Mouse (Mus musculus) neural tube, embryonic 15.5 days (tissue): ENCODE results near the gene Hoxa3. TPM values are rescaled to one million over a fixed set of nuclear protein-coding genes. Genes with fewer than 3 reads are reported as not detected.

Experiments
- ATAC-seq: fragments of 200-750 bp; cut with Nextera tagmentation; 2 replicates; pipeline ENCODE4 v1.8.0; 2017; ENCODE audit warnings: mild to moderate bottlenecking, moderate TSS enrichment, moderate library complexity; ENCODE audit not compliant: low FRiP score
- H3K27ac ChIP-seq: fragments of 300-500 bp; sonication (generic); replicated peaks from 2 replicates; pipeline ENCODE4 v1.5.1; 2015; ENCODE audit warnings: mild to moderate bottlenecking, inconsistent platforms
- H3K27me3 ChIP-seq: fragments of 300-500 bp; sonication (generic); replicated peaks from 2 replicates; pipeline ENCODE4 v1.6.1; 2015; ENCODE audit warnings: inconsistent platforms
- H3K36me3 ChIP-seq: fragments of 300-500 bp; sonication (generic); 2 replicates; pipeline ENCODE4 v1.6.1; 2015; ENCODE audit warnings: inconsistent platforms
- H3K4me1 ChIP-seq: fragments of 300-500 bp; sonication (generic); 2 replicates; pipeline ENCODE4 v1.6.1; 2015; ENCODE audit warnings: inconsistent platforms
- H3K4me2 ChIP-seq: fragments of 300-500 bp; sonication (generic); 2 replicates; pipeline ENCODE4 v1.6.1; 2015; ENCODE audit warnings: inconsistent platforms, mild to moderate bottlenecking, moderate library complexity
- H3K4me3 ChIP-seq: fragments of 300-500 bp; sonication (generic); replicated peaks from 2 replicates; pipeline ENCODE4 v1.5.1; 2015; ENCODE audit warnings: mild to moderate bottlenecking, inconsistent platforms
- H3K9ac ChIP-seq: fragments of 300-500 bp; sonication (generic); replicated peaks from 2 replicates; pipeline ENCODE4 v1.6.1; 2015; ENCODE audit warnings: mild to moderate bottlenecking, inconsistent platforms
- H3K9me3 ChIP-seq: fragments of 300-500 bp; sonication (generic); replicated peaks from 2 replicates; pipeline ENCODE4 v1.6.1; 2016; ENCODE audit warnings: inconsistent platforms
- WGBS: fragments of 180-500 bp; shearing (Covaris S2); methylation state at CpG from one replicate; pipeline ENCODE4 v1.1.7; 2015; ENCODE audit warnings: mixed read lengths; 5-methylcytosine and 5-hydroxymethylcytosine counted together
- polyA plus RNA-seq: library from polyadenylated mRNA; unstranded; fragments of >200 nt; fragmentation: Nextera tagmentation; extraction: Ambion mirVana; gene quantifications from 2 replicates; pipeline ENCODE4 v1.2.1, GENCODE M21; 2015

Gene Hoxa3
- polyA plus RNA-seq, 1 experiment from 2014 or later = 14.6 TPM

- Histone ChIP-seq H3K27me3 (no peaks in the 10 kb centered on the region), H3K9me3 (no peaks in the 10 kb centered on the region), H3K36me3 (peaks cover 3% of the 10 kb centered on the region; the same call in 1 of the 2 replicates), H3K9ac (0 out of 2 replicates have a peak overlapping the region, but pooled peaks have one; percentile 20), H3K4me2 (peak overlapping the region; percentile 32), H3K4me3 (no peak overlapping the region), H3K4me1 (peaks cover 77% of the 10 kb centered on the region), H3K27ac (peak overlapping the region; percentile 68)
- no peak for ATAC-seq
- WGBS = 19% methylated on average over 9 of the region's 9 CpGs
Measured at GRCm38 (mm10) chr6:52196811-52197210, 16.3 kb downstream of the Hoxa3 start.

GRCm38 (mm10) chr6:52194690-52195089 is 18.4 kb downstream of the Hoxa3 start:
- 19% methylated on average over 10 of the region's 10 CpGs for WGBS
- no peak overlapping the region for H3K9ac ChIP-seq
- H3K4me1 ChIP-seq = peaks cover 73% of the 10 kb centered on the region
- ATAC-seq = no peak
- H3K9me3 ChIP-seq = no peaks in the 10 kb centered on the region
- peaks cover 4% of the 10 kb centered on the region; the same call in 1 of the 2 replicates for H3K36me3 ChIP-seq
- H3K27me3 ChIP-seq = no peaks in the 10 kb centered on the region
- peak overlapping the region; percentile 63 for H3K27ac ChIP-seq
- no peak overlapping the region for H3K4me3 ChIP-seq
- peak overlapping the region; percentile 21 for H3K4me2 ChIP-seq

- Histone ChIP-seq H3K9me3 (no peaks in the 10 kb centered on the region), H3K27me3 (no peaks in the 10 kb centered on the region), H3K4me1 (peaks cover 84% of the 10 kb centered on the region), H3K4me3 (peak overlapping the region; percentile 59), H3K36me3 (peaks cover 4% of the 10 kb centered on the region; the same call in 1 of the 2 replicates), H3K27ac (peak overlapping the region; percentile 83), H3K9ac (peak overlapping the region; percentile 47), H3K4me2 (peak overlapping the region; percentile 97)
- ATAC-seq = peak; percentile 87
- WGBS = under 1% methylated on average over 36 of the region's 55 CpGs
Measured at GRCm38 (mm10) chr6:52191860-52192550, 21.1 kb downstream of the Hoxa3 start.

GRCm38 (mm10) chr6:52190906-52191810 is 22.0 kb downstream of the Hoxa3 start, which contains the start of gene Hoxa4:
Gene Hoxa4, minus strand, starts transcription at chr6:52191753.
- no peaks in the 10 kb centered on the region for H3K9me3 ChIP-seq
- H3K4me2 ChIP-seq = peak within 1 kb of the TSS; percentile 97
- H3K27me3 ChIP-seq = no peaks in the 10 kb centered on the region
- peak within 1 kb of the TSS; percentile 59 for H3K4me3 ChIP-seq
- H3K27ac ChIP-seq = peak within 1 kb of the TSS; percentile 92
- H3K4me1 ChIP-seq = peaks cover 80% of the 10 kb centered on the region
- WGBS = 2% methylated on average over 74 of the region's 102 CpGs
- peaks cover 6% of the 10 kb centered on the region; the same call in 1 of the 2 replicates for H3K36me3 ChIP-seq
- peak; percentile 83 for ATAC-seq
- peak within 1 kb of the TSS; percentile 70 for H3K9ac ChIP-seq

GRCm38 (mm10) chr6:52190410-52190809 is 22.7 kb downstream of the Hoxa3 start:
- no peaks in the 10 kb centered on the region for H3K27me3 ChIP-seq
- peak overlapping the region; percentile 70; the same call in 1 of the 2 replicates for H3K9ac ChIP-seq
- WGBS = 5% methylated on average over 23 of the region's 23 CpGs

GRCm38 (mm10) chr6:52189909-52190308 is 23.2 kb downstream of the Hoxa3 start:
- peak overlapping the region; percentile 92 for H3K27ac ChIP-seq
- peak overlapping the region; percentile 70; the same call in 1 of the 2 replicates for H3K9ac ChIP-seq
- no peaks in the 10 kb centered on the region for H3K9me3 ChIP-seq
- peaks cover 6% of the 10 kb centered on the region; the same call in 1 of the 2 replicates for H3K36me3 ChIP-seq
- H3K4me3 ChIP-seq = peak overlapping the region; percentile 59
- peak overlapping the region; percentile 97 for H3K4me2 ChIP-seq
- WGBS = 17% methylated on average over 8 of the region's 8 CpGs
- ATAC-seq = no peak
- H3K27me3 ChIP-seq = no peaks in the 10 kb centered on the region
- H3K4me1 ChIP-seq = peaks cover 87% of the 10 kb centered on the region

More at GRCm38 (mm10) chr6:52190410-52190809, 22.7 kb downstream of the Hoxa3 start:
- Histone ChIP-seq H3K4me1 (peaks cover 83% of the 10 kb centered on the region), H3K4me2 (peak overlapping the region; percentile 97), H3K9me3 (no peaks in the 10 kb centered on the region), H3K36me3 (peaks cover 6% of the 10 kb centered on the region; the same call in 1 of the 2 replicates), H3K4me3 (peak overlapping the region; percentile 59), H3K27ac (peak overlapping the region; percentile 92)
- ATAC-seq = no peak; the same call in 1 of the 2 replicates

GRCm38 (mm10) chr6:52189172-52189591 is 24.0 kb downstream of the Hoxa3 start:
- ATAC-seq = no peak
- Histone ChIP-seq H3K27me3 (no peaks in the 10 kb centered on the region), H3K4me3 (no peak overlapping the region), H3K4me2 (peak overlapping the region; percentile 97), H3K9me3 (no peaks in the 10 kb centered on the region), H3K9ac (no peak overlapping the region), H3K36me3 (peaks cover 6% of the 10 kb centered on the region; the same call in 1 of the 2 replicates), H3K4me1 (peaks cover 87% of the 10 kb centered on the region), H3K27ac (peak overlapping the region; percentile 92)
- 24% methylated on average over 5 of the region's 5 CpGs for WGBS

GRCm38 (mm10) chr6:52186500-52186899 is 26.6 kb downstream of the Hoxa3 start:
- Histone ChIP-seq H3K4me2 (no peak overlapping the region), H3K27ac (0 out of 2 replicates have a peak overlapping the region, but pooled peaks have one; percentile 19), H3K9me3 (no peaks in the 10 kb centered on the region), H3K36me3 (peaks cover 6% of the 10 kb centered on the region; the same call in 1 of the 2 replicates), H3K9ac (no peak overlapping the region), H3K4me3 (no peak overlapping the region), H3K4me1 (peaks cover 85% of the 10 kb centered on the region), H3K27me3 (no peaks in the 10 kb centered on the region)
- WGBS = 52% methylated on average over 1 of the region's 1 CpGs
- no peak for ATAC-seq

- Histone ChIP-seq H3K4me1 (peaks cover 86% of the 10 kb centered on the region), H3K27ac (no peak overlapping the region; the same call in 1 of the 2 replicates), H3K27me3 (no peaks in the 10 kb centered on the region), H3K4me3 (no peak overlapping the region), H3K36me3 (peaks cover 6% of the 10 kb centered on the region; the same call in 1 of the 2 replicates), H3K4me2 (peak overlapping the region; percentile 35; the same call in 1 of the 2 replicates), H3K9ac (no peak overlapping the region), H3K9me3 (no peaks in the 10 kb centered on the region)
- ATAC-seq = no peak
- 23% methylated on average over 3 of the region's 3 CpGs for WGBS
Measured at GRCm38 (mm10) chr6:52185834-52186233, 27.3 kb downstream of the Hoxa3 start.

GRCm38 (mm10) chr6:52185222-52185621 is 27.9 kb downstream of the Hoxa3 start:
- Histone ChIP-seq H3K36me3 (peaks cover 6% of the 10 kb centered on the region; the same call in 1 of the 2 replicates), H3K9me3 (no peaks in the 10 kb centered on the region), H3K4me3 (no peak overlapping the region), H3K27me3 (no peaks in the 10 kb centered on the region), H3K9ac (no peak overlapping the region), H3K4me1 (peaks cover 86% of the 10 kb centered on the region), H3K27ac (peak overlapping the region; percentile 68), H3K4me2 (peak overlapping the region; percentile 35)
- ATAC-seq = no peak
- WGBS = 3% methylated on average over 19 of the region's 19 CpGs

GRCm38 (mm10) chr6:52184668-52185067 is 28.5 kb downstream of the Hoxa3 start:
- no peaks in the 10 kb centered on the region for H3K9me3 ChIP-seq
- no peak overlapping the region for H3K4me3 ChIP-seq
- H3K36me3 ChIP-seq = peaks cover 3% of the 10 kb centered on the region; the same call in 1 of the 2 replicates
- peak overlapping the region; percentile 35 for H3K4me2 ChIP-seq
- H3K4me1 ChIP-seq = peaks cover 86% of the 10 kb centered on the region
- peak overlapping the region; percentile 68; the same call in 1 of the 2 replicates for H3K27ac ChIP-seq
- H3K9ac ChIP-seq = no peak overlapping the region
- ATAC-seq = no peak
- WGBS = 13% methylated on average over 6 of the region's 6 CpGs
- H3K27me3 ChIP-seq = no peaks in the 10 kb centered on the region
